Mouse (Mus musculus) thymus, postnatal 0 days (tissue): ENCODE measurements around the gene Hmg20a. TPM values are rescaled to one million over a fixed set of nuclear protein-coding genes. Genes with fewer than 3 reads are reported as not detected.
A peak's percentile ranks its signal among the peaks of the same experiment; 100 is the strongest.

Source experiments
- DNase-seq: peaks from one replicate; pipeline ENCODE4 v3.0.0-alpha.2; 2015; ENCODE audit warnings: low spot score
- polyA plus RNA-seq: library from polyadenylated mRNA; unstranded; fragments of >200 nt; fragmentation: Nextera tagmentation; extraction: Ambion mirVana; gene quantifications from 2 replicates; pipeline ENCODE4 v1.2.1, GENCODE M21; 2015

The Hmg20a gene
- polyA plus RNA-seq, 1 experiment from 2014 or later: 48.3 TPM

GRCm38 (mm10) chr9:56516692-56517263 lies 98.4 kb downstream of the Hmg20a start:
- DNase-seq: no peak

GRCm38 (mm10) chr9:56522281-56522680 lies 103.9 kb downstream of the Hmg20a start:
- DNase-seq: peak; percentile 13

DNA sequence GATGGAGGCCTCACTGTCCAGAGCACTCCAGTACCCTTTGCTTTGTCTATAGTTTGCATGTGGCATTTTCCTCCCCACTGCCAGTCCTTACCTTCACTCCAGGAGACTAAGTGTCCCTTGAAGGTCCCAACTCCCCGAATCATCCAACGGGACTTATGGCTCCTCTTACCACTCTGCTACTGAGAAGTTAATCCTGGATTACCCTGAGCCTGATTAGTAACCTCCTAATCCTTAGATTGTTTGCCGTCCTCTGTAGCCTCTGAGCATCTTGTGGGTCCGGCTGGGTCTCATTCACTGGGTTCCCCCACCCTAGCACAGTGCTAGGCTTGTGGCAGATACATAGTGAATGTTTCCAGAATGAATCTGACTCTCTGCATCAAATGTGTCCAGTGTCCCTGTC lies 109.5 kb downstream of the Hmg20a start:
- DNase-seq: no peak

DNA sequence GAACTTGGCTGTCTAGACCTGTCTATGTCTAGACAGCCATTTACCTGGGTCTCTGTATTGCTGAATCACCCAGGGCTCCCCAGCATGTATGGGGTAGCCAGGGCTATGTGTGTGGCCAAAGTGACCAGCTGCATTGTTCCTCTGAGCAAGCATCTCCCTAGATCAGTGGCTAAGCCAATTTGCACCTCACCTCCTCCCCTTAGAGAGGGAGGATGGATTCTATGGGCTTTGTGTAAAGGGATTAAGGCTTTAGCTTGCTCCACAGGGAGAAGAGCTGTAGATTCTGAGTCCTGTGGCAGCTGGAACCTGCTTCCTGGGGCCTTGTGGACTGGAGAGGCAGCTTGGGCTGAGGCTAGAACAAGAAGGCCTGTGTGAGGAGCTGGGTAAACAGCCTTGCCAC lies 113.6 kb downstream of the Hmg20a start:
- DNase-seq: no peak

DNA sequence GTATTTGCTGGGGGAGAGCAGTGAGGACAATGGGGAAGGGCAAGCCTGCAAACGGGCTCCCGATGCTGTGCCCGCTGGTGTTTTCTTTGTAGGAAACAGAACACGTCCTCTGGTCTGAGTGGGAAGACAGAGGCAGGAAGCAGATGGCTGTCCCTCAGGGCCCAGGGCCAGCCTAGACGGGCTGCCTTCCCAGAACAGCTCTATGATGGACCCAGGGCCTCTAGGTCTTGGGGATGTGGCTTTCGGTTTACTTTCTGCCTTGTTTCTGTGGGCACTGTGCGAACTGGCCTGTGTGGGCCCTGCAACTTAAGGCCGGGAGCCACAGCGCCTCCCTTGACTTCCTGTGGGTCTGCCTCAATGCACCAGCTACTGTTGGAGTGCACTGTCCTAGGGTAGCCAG lies 115.5 kb downstream of the Hmg20a start:
- no peak for DNase-seq

- no peak for DNase-seq
These were observed 116.3 kb downstream of the Hmg20a start for GRCm38 (mm10) chr9:56534727-56535126.

DNA sequence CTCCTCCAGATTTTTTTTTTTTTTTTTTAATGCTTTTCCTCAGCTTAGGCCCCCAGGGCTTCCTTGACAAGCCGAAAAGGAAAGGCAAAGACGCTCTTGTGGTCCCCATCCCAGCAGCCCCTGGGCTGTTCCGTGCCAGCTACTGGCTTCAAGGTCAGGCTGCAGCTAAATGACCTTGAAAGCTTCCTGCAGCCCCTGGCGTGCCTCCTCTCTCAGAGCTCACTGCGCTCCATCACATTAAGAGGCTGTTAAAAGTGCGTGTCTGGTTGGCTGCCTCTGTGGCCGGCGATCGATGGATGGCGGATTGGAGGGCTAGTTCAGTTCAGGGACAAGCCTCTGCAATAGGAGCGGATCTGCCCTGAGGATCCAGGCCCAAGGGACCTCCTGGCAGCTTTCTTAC lies 117.0 kb downstream of the Hmg20a start:
- DNase-seq: no peak

GRCm38 (mm10) chr9:56540051-56540450 lies 121.6 kb downstream of the Hmg20a start:
- DNase-seq: no peak

DNA sequence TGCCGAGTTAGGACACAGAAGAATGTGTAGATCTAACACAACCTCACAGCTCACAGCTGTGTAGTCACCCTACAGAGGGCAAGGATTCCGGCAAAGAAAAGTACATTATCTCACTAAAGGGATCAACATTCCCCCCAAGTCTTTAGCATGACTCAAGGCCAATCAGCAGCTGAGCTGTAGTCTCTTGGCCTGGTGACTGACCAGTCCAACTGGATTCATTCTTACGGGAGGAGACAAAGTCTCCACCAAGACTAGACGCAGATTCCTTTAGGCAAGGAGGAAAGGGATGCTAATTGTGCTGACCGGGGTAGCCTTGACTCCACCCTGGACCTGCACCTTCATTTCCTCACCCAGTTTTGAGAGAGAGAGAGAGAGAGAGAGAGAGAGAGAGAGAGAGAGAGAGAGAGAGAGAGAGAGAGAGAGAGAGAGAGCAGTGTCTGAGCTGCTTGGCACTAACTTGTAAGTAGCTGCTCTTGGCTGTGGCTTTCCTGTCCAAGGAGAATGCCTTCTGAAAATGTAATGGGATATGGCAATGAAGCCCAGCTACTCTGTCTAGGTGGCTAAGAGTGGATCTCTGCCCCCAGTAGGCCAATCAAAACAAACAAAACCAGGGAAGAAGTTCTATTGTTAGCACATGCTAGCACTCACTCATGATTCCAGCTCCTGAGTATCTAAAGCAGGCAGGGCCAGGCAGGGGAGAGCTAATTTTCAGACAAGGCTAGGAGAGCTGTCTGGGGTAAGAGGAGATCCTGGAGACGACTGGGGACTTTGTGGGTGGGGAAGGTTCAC lies 126.5 kb downstream of the Hmg20a start:
- no peak for DNase-seq

Other genes starting within 250 kb of the Hmg20a start
- gene Peak1, start 542 bp upstream of the Hmg20a start, polyA plus RNA-seq: 5.1 and 7.7 TPM in 2 replicates